Comparison of ENCODE assay signal across 21 mouse cellular contexts in genomic region chr12:3441361-3441760, GRCm38 (mm10). TPM values are rescaled to one million over a fixed set of nuclear protein-coding genes. Genes with fewer than 3 reads are reported as not detected.
DNase-seq lines count a peak whose midpoint lies in the region; ATAC-seq and TF ChIP-seq lines count a peak whose summit lies in the region.
"Had no signal": no experiment of that assay in that cellular context is flagged by ENCODE, and none has a peak within 500 bp of the region (broad histone marks: within the 10 kb centered on the region; RNA-seq: fewer than 3 reads in every experiment).

No protein-coding gene starts in this region.

- H3K4me3 ChIP-seq in heart, adult 2 months = no peak overlapping the region
- no peak overlapping the region for H3K4me3 ChIP-seq in stomach, postnatal 0 days (ENCODE audit: low read depth, low read length)
- H3K4me3 ChIP-seq: forebrain, embryonic 12.5 days; heart, embryonic 13.5 days; limb, embryonic 12.5 days; midbrain, embryonic 13.5 days; neural tube, embryonic 15.5 days; stomach, embryonic 15.5 days had no signal

- peaks cover 2% of the 10 kb centered on the region for H3K4me1 ChIP-seq in heart, adult 2 months (ENCODE audit: control insufficient read depth, insufficient read depth, low read length)
- no peaks in the 10 kb centered on the region for H3K4me1 ChIP-seq in stomach, postnatal 0 days (replicated peaks; ENCODE audit: control insufficient read depth, insufficient read depth)
- H3K4me1 ChIP-seq: forebrain, embryonic 12.5 days; limb, embryonic 12.5 days; midbrain, embryonic 13.5 days; neural tube, embryonic 15.5 days; stomach, embryonic 15.5 days had no signal

- DNase-seq in heart, adult 2 months = no peak
- no peak for DNase-seq in heart, adult 8-10 months (ENCODE audit: low spot score)
- no peak for DNase-seq in left cerebral cortex, postnatal 4 days
- no peak for DNase-seq in right cerebral cortex, postnatal 10 days (ENCODE audit: low spot score in 2 of 2)
- DNase-seq in stomach, postnatal 0 days (ENCODE audit: low spot score) = no peak
- DNase-seq: cerebellum, postnatal 10 days; heart, postnatal 36 days; lung, adult 2 months; lung, postnatal 36 days; thymus, postnatal 25 days had no signal

- no peaks in the 10 kb centered on the region for H3K9me3 ChIP-seq in stomach, postnatal 0 days (ENCODE audit: control insufficient read depth, low read length)
- H3K9me3 ChIP-seq: forebrain, embryonic 12.5 days; heart, embryonic 13.5 days; limb, embryonic 12.5 days; midbrain, embryonic 13.5 days; neural tube, embryonic 15.5 days; stomach, embryonic 15.5 days had no signal

- 0 out of 2 replicates have a peak, but pooled peaks cover 2% of the 10 kb centered on the region for H3K79me2 ChIP-seq in heart, adult 2 months (replicated peaks; ENCODE audit: control insufficient read depth, insufficient read depth, low read length)

- intact Hi-C loops in heart, adult 2 months (cut with DNase I) = no loop called here
- intact Hi-C loops in left cerebral cortex, postnatal 4 days (cut with DNase I) = loop anchor here (10.0 kb wide), 1 partner anchor 123 kb away; no protein-coding TSS in a partner anchor

- no peak for TF ChIP-seq EP300 in heart, adult 2 months (IDR thresholded peaks at IDR 0.05; ENCODE audit: insufficient read depth, low read depth, low read length)
- TF ChIP-seq EP300 in stomach, postnatal 0 days (optimal IDR thresholded peaks at IDR 0.05) = no peak

- 36% methylated on average over 5 of the region's 5 CpGs for WGBS in heart, adult 2 months
- WGBS in stomach, postnatal 0 days = 77% methylated on average over 5 of the region's 5 CpGs

- H3K27me3 ChIP-seq in heart, adult 2 months (ENCODE audit: control insufficient read depth, insufficient read depth, low read length) = no peaks in the 10 kb centered on the region
- no peaks in the 10 kb centered on the region for H3K27me3 ChIP-seq in stomach, postnatal 0 days (ENCODE audit: control insufficient read depth, insufficient read depth, low read length)
- H3K27me3 ChIP-seq: forebrain, embryonic 12.5 days; heart, embryonic 13.5 days; limb, embryonic 12.5 days; midbrain, embryonic 13.5 days; neural tube, embryonic 15.5 days; stomach, embryonic 15.5 days had no signal

- H3K36me3 ChIP-seq in heart, adult 2 months (ENCODE audit: control insufficient read depth, insufficient read depth, low read length) = peaks cover 10% of the 10 kb centered on the region
- no peaks in the 10 kb centered on the region for H3K36me3 ChIP-seq in stomach, postnatal 0 days (ENCODE audit: control insufficient read depth, insufficient read depth, low read length)

- H3K4me2 ChIP-seq in stomach, postnatal 0 days (replicated peaks; ENCODE audit: low read depth) = no peak overlapping the region
- H3K4me2 ChIP-seq: forebrain, embryonic 12.5 days; heart, embryonic 13.5 days; limb, embryonic 12.5 days; midbrain, embryonic 13.5 days; neural tube, embryonic 15.5 days; stomach, embryonic 15.5 days had no signal

- no peak for TF ChIP-seq POLR2A in heart, adult 2 months (IDR thresholded peaks at IDR 0.05; ENCODE audit: insufficient read depth, low read depth, low read length)

- ATAC-seq in CD4-positive, CD25-positive, alpha-beta regulatory T cell, adult 4 months = peak; percentile 87
- ATAC-seq in hematopoietic stem cell, adult 5-6 weeks (replicated peaks in 1 of 2; ENCODE audit: insufficient read depth in 1 of 2, low FRiP score in 2 of 2, low TSS enrichment in 1 of 2, low read depth in 1 of 2, poor library complexity in 2 of 2, severe bottlenecking in 2 of 2) = peak; percentile 49 to 56; a peak in 3 of 4 replicates
- ATAC-seq in megakaryocyte-erythroid progenitor cell, adult 5-6 weeks (replicated peaks; ENCODE audit: low FRiP score, low TSS enrichment, poor library complexity, severe bottlenecking) = peak; percentile 79
- ATAC-seq in stomach, postnatal 0 days (ENCODE audit: low FRiP score, low TSS enrichment) = no peak
- ATAC-seq: hindbrain, postnatal 0 days; midbrain, embryonic 13.5 days had no signal

- H3K9ac ChIP-seq in heart, adult 2 months (ENCODE audit: low read depth, low read length) = no peak overlapping the region
- H3K9ac ChIP-seq in stomach, postnatal 0 days (ENCODE audit: low read length) = no peak overlapping the region
- H3K9ac ChIP-seq: forebrain, embryonic 12.5 days; heart, embryonic 13.5 days; limb, embryonic 12.5 days; midbrain, embryonic 13.5 days; neural tube, embryonic 15.5 days; stomach, embryonic 15.5 days had no signal

- peak overlapping the region; percentile 18; the same call in 1 of the 2 replicates for H3K27ac ChIP-seq in heart, adult 2 months
- no peak overlapping the region for H3K27ac ChIP-seq in stomach, postnatal 0 days (replicated peaks)
- H3K27ac ChIP-seq: forebrain, embryonic 12.5 days; heart, embryonic 13.5 days; hindbrain, postnatal 0 days; kidney, postnatal 0 days; limb, embryonic 12.5 days; midbrain, embryonic 13.5 days; neural tube, embryonic 15.5 days; stomach, embryonic 15.5 days had no signal

- TF ChIP-seq CTCF in heart, adult 2 months (IDR thresholded peaks at IDR 0.05) = no peak
- no peak for TF ChIP-seq CTCF in stomach, postnatal 0 days (IDR thresholded peaks at IDR 0.05; ENCODE audit: low read depth)

RNA-seq across cellular contexts. Expression of gene Asxl2, which starts 14.7 kb away (rescaled TPM):
- total RNA-seq in heart, adult 2 months (2021) = 10 to 100 TPM; 18.8 to 21.9 TPM
- 4.0 and 7.8 TPM in 2 replicates for polyA plus RNA-seq in heart, adult 2 months (2012; rRNA removed)
- 10 to 100 TPM; 18.3 to 26.2 (median 22.3) TPM for total RNA-seq in heart, adult 8-10 months (2022)
- polyA plus RNA-seq in CD4-positive, CD25-positive, alpha-beta regulatory T cell, adult 4 months (2017; shearing (Covaris generic)) = 10 to 100 TPM; 55.6 to 64.8 TPM
- 44.6 and 50.8 TPM in 2 replicates for total RNA-seq in hematopoietic stem cell, adult 5-6 weeks (2017)
- total RNA-seq in megakaryocyte-erythroid progenitor cell, adult 5-6 weeks (2014; fragmentation: Nextera tagmentation) = 55.3 and 57.5 TPM in 2 replicates
- 35.8 and 44.1 TPM in 2 replicates for total RNA-seq in megakaryocyte-erythroid progenitor cell, adult 5-6 weeks (2017)
- total RNA-seq in left cerebral cortex, postnatal 4 days (2021) = 10 to 100 TPM; 26.1 to 26.7 TPM
- polyA plus RNA-seq in stomach, postnatal 0 days (2015; fragmentation: Nextera tagmentation; extraction: Ambion mirVana) = 6.9 and 8.0 TPM in 2 replicates
